In the genomic region with DNA sequence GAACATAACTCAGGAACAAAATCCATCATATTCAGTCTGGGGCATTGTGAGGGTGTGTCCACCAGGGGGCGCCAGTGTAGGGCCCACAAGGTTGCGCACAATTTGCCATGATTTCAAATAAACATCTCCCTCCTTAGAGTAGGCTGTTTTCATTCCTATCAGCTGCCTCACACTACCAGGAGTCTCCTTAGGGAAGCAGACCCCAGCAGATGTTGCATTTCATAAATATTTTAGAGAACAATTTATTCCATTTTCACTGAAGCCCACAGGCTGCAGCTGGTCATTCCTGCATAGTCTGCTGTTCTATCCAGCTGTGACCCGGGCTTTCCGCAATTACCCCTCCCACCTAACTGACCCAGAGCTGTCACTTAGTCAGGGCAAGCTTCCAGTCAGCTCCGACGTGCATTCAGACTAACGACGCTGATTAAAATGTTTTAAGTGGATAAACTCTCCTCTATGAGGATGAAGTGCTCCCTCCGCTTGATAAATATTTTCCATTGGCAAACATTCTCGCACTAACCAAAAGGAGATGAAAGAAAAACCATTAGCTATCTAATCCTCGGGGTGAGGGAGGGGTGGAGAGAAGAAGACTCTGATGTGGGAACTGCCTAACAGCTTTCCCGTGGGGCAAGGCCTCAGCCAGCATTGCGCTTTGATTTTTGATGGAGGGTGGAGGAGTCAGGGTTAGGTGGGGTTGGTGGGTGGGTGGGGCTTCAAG, we compare ENCODE assay signal across 9 mouse cellular contexts.
A peak's percentile ranks its signal among the peaks of the same experiment; 100 is the strongest.
DNase-seq lines count a peak whose midpoint lies in the region; ATAC-seq and TF ChIP-seq lines count a peak whose summit lies in the region.
"Had no signal": no experiment of that assay in that cellular context is flagged by ENCODE, and none has a peak within 500 bp of the region (broad histone marks: within the 10 kb centered on the region; RNA-seq: fewer than 3 reads in every experiment).

No protein-coding gene starts in this region.

- no peak overlapping the region for H3K27ac ChIP-seq in forebrain, embryonic 12.5 days
- H3K27ac ChIP-seq in hindbrain, embryonic 14.5 days: peak overlapping the region; percentile 57; the same call in 1 of the 2 replicates
- H3K27ac ChIP-seq: macrophage had no signal

- H3K4me2 ChIP-seq in forebrain, embryonic 12.5 days: no peak overlapping the region
- no peak overlapping the region for H3K4me2 ChIP-seq in hindbrain, embryonic 14.5 days (replicated peaks)

- H3K4me3 ChIP-seq in forebrain, embryonic 12.5 days (replicated peaks): no peak overlapping the region
- H3K4me3 ChIP-seq in hindbrain, embryonic 14.5 days (replicated peaks; ENCODE audit: low read length): no peak overlapping the region
- no peak overlapping the region for H3K4me3 ChIP-seq in lung, adult 2 months (replicated peaks; ENCODE audit: extremely low read depth, low read depth, low read length)

- intact Hi-C loops in left cerebral cortex, postnatal 25 days (cut with DNase I): loop anchor here (5.0 kb wide), 1 partner anchor 57 kb away; no protein-coding TSS in a partner anchor

- H3K36me3 ChIP-seq in forebrain, embryonic 12.5 days (replicated peaks): no peaks in the 10 kb centered on the region
- no peaks in the 10 kb centered on the region for H3K36me3 ChIP-seq in hindbrain, embryonic 14.5 days (replicated peaks; ENCODE audit: control insufficient read depth, insufficient read depth)

- no peak for TF ChIP-seq POLR2A in lung, adult 2 months (IDR thresholded peaks at IDR 0.05; ENCODE audit: borderline replicate concordance, extremely low read depth, low read depth, low read length)

- peak; percentile 66 for ATAC-seq in forebrain, embryonic 12.5 days (ENCODE audit: low FRiP score)
- ATAC-seq in hindbrain, embryonic 14.5 days (ENCODE audit: low FRiP score): peak; percentile 64

- H3K9me3 ChIP-seq in forebrain, embryonic 12.5 days: peaks cover 21% of the 10 kb centered on the region
- peaks cover 5% of the 10 kb centered on the region; the same call in 1 of the 2 replicates for H3K9me3 ChIP-seq in hindbrain, embryonic 14.5 days (ENCODE audit: control insufficient read depth, low read length)

- no peaks in the 10 kb centered on the region for H3K27me3 ChIP-seq in forebrain, embryonic 12.5 days
- no peaks in the 10 kb centered on the region for H3K27me3 ChIP-seq in hindbrain, embryonic 14.5 days (ENCODE audit: control insufficient read depth, insufficient read depth, low read length)

- DNase-seq in left cerebral cortex, adult 18-20 months (ENCODE audit: low spot score in 2 of 2): peak; percentile 23 to 25
- DNase-seq in left cerebral cortex, postnatal 25 days (ENCODE audit: low spot score in 2 of 2): no peak
- DNase-seq in R1 (ENCODE audit: low read depth, low spot score): peak; percentile 59
- DNase-seq in hindbrain, embryonic 14.5 days (ENCODE audit: low spot score): peak; percentile 49
- DNase-seq in lung, adult 2 months: peak; percentile 17
- DNase-seq in ovary, postnatal 14 days (ENCODE audit: low spot score): peak; percentile 12
- DNase-seq in adipocyte (ENCODE audit: low spot score): no peak

- 24% methylated on average over 13 of the region's 13 CpGs for WGBS in forebrain, embryonic 12.5 days
- WGBS in hindbrain, embryonic 14.5 days: 16% methylated on average over 13 of the region's 13 CpGs
- WGBS in lung, adult 2 months: 10% methylated on average over 13 of the region's 13 CpGs

- peaks cover 14% of the 10 kb centered on the region for H3K4me1 ChIP-seq in forebrain, embryonic 12.5 days
- H3K4me1 ChIP-seq in hindbrain, embryonic 14.5 days (replicated peaks; ENCODE audit: control insufficient read depth, insufficient read depth, low read length): peaks cover 20% of the 10 kb centered on the region; the same call in 1 of the 2 replicates
- no peaks in the 10 kb centered on the region for H3K4me1 ChIP-seq in lung, adult 2 months (ENCODE audit: control insufficient read depth, insufficient read depth, low read length)

- H3K9ac ChIP-seq in forebrain, embryonic 12.5 days: no peak overlapping the region
- H3K9ac ChIP-seq in hindbrain, embryonic 14.5 days: no peak overlapping the region

- TF ChIP-seq CTCF in lung, adult 2 months (IDR thresholded peaks at IDR 0.05; ENCODE audit: insufficient read depth, low read length): peak; percentile 70

Comparison
In these comparisons a context has a peak if more than half of its experiments do, and no peak if none do; other contexts are left out.
1. DNase-seq: peak in left cerebral cortex, adult 18-20 months (2 of 2), R1 (single experiment), hindbrain, embryonic 14.5 days (single experiment), lung, adult 2 months (single experiment) and ovary, postnatal 14 days (single experiment); none in left cerebral cortex, postnatal 25 days (0 of 2) and adipocyte (single experiment).